Mouse (Mus musculus) lung, adult 2 months (tissue): Measurements from ENCODE around the gene Pitpnm3.

Experiments used
- CTCF ChIP-seq: fragments of 200-500 bp; IDR thresholded peaks from 2 replicates; pipeline ENCODE4 v1.5.1; 2011; ENCODE audit warnings: mild to moderate bottlenecking, low read length, control low read depth; ENCODE audit not compliant: insufficient read depth
- POLR2A ChIP-seq: fragments of 200-500 bp; IDR thresholded peaks from 2 replicates; pipeline ENCODE4 v1.6.1; 2011; ENCODE audit warnings: low read depth, mild to moderate bottlenecking, control low read depth, low read length, borderline replicate concordance; ENCODE audit errors: extremely low read depth

DNA sequence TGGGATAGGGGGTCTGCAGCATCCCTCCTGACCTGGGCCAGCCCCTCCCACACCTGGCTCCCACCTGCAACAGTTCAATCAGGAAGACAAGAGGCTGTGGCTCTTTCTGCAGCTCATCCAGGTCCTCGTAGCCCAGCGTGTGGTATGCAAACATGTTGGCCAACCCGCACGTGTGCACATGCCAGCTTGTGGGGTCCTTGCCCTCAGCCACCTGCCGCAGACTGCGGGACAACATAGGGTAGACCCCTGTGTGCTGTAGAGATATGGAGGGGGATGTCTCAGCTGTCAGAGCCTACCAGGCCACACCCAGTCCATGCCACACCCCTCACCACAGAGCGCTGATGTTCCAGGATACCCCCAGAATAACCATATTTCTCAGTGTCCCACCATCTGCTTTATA is 104.2 kb downstream of the Pitpnm3 start:
- TF ChIP-seq POLR2A (no peak), CTCF (no peak)
